Mouse (Mus musculus): ENCODE measurements around the gene Psip1.

DNA sequence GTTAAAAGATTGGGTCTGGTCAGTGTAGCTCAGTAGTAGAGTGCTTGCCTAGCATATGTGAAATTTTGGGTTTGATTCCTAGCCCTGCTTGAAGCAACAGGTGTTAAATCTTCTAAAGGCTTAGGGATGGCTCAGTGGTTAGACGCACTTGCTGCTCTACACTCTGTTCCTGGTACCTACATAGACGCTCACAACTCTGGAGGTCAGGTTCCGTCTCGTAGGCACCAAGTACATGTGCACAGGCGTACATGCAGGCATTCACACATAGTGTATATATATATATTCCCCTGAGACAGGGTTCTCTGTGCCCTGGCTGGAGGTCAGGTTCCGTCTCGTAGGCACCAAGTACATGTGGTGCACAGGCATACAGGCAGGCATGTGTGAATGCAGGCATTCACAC lies 59.1 kb downstream of the Psip1 start:
- TF ChIP-seq CTCF (IDR thresholded peaks at IDR 0.05; ENCODE audit: extremely low read depth, insufficient read length, insufficient replicate concordance, low read depth, low read length) (no peak), POLR2A (IDR thresholded peaks at IDR 0.05; ENCODE audit: low read depth, low read length) (no peak)

All from small intestine, adult 2 months (tissue).